Mouse (Mus musculus) thymus, postnatal 14 days (tissue): Measurements from ENCODE around the gene Smg7.

Source experiments
- DNase-seq: peaks from one replicate; pipeline ENCODE4 v3.0.0; 2021

Smg7 gene

DNA sequence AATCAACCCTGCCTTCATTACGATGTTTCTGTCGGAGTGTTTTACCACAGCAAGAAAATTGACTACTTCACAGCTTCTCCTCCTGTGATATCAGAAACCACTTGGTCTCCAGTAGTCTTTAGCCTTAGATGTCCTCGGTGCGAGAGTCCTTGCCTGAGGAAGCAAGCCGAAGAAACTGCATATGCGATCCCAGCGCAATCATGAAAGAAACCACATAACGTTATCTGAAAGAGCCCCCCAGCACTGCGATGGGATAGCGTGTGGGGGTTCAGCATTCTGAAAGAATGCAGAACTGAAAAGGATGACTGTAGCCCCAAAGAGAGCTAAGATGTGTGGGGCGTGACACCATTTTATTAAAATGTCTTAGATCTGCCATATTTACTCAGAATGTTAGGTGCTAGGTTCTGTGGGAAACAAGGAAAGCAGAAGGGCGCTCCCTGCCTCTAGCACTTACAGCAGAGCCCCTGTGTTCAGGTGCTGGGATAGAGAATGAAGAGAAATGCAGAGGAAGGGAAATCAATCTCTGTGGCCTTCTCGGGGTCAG is 101.7 kb downstream of the Smg7 start:
- DNase-seq = no peak

DNA sequence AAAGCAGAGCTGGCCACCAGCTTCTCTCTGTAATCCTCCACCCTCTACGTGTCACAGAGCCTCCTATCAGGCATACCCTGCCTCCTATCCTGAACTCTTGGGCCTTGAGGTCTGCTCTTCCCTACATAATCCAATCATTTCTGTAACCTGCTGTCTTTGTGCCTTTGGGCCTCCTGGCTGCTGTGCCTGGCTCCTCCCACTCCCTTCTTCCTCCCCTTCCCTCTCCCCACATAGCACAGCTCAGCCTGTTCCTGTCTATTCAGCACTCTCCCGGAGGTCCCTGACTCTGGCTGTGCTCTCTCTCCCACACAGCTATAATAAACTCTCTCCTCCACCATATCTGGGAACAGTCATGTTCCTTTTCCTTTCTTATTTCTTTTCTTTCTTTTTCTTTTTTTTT is 102.5 kb downstream of the Smg7 start, which contains the start of gene Ncf2:
Gene Ncf2, plus strand, starts transcription at position 298 of the 400 bp plus-strand sequence.
- no peak for DNase-seq

DNA sequence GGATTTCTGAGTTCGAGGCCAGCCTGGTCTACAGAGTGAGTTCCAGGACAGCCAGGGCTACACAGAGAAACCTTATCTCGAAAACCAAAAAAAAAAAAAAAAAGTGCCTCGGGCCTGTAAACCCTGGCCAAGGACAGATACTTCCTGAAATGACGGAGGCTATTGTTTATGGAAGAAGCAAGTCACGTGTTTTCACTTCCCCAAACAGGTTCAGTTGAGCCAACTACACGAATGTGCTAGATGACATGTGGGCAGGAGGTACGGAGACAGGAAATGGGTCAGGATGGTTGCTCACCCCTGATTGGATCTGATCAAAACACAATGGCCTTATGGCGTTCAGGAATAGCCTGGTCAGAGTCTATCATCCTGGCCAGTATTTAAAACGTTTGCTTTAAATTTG is 104.3 kb downstream of the Smg7 start:
- no peak for DNase-seq

DNA sequence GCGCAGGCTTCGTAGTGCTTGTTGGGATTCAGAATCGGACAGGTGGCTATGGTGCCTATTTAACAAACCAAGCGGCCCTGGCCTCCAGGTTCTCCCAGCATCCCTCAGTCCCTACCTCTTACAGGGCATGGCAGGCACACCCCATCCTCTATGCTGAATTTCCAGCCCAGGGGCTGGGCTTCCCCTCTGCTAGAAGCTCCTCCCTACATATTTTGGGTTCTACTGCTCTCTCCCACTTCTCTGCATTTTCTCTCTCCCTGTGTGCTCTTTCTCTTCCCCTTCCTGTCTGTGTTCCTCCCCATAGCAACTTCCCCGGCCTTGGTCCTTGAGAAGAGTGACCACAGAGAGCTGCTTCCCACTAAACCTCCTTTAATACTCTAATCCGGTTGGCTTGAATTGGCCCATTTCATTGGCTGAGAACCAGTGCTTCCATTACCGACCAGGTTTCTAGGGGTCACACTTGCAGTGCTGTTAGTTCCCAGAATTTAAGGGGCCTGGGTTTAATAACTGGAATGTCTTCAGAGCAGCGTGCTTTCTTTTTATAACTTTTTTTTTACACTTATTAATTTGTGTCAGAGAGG is 105.7 kb downstream of the Smg7 start:
- DNase-seq = no peak

DNA sequence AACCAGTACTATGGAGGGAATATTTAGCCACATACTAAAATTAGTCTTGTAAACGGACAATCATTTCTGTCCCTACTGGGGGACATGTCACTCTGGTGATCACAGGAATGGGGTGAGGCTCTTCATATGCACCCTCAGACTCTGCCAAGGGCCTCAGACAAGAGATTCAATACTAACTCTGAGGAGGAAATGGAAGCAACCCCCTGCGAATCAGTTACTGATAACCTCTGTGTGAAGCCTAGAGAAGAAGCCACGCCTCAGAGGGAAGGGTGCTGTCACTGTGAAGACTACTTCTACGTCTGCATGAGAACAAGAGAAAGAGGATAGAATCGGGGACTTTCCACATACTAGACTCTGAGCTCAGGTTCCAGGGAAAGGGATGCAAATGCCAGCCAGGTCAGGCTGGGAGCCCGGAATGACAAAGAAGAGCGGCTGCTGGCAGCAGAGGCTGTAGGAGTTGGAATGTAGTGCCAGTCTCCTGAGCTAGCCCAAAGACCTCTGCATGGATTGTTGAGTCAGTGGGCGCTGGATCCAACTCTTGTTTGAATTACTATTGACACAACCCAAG is 106.7 kb downstream of the Smg7 start:
- DNase-seq = no peak

DNA sequence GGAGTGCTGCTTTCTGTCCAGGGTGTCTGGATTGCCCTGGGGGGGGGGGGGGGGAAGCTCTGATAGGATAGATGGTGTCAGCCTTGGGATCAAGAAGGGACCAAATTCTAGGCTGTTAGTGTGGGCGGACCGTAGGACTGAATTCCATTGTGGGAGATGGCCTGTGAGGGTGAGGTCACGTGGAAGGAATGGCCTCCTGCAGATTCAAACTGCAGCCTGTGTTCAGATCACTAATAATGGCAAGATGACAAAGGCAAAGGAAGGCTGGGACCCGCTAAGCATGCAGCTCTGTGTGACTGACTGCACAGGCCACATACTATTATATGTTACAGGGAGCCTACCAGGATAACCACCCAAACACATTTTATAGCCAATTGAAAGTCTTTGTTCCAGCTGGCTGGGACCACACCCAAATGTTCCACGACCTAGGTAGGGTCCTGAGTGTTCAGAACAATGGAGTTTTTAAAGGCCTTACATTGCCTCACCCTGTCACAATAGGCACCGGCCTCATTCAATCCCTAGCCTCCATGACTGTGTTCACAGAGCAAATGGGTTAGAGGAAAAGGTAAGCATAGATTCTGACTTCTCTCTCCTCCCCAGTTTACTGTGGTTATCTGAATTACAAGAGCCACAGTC is 108.8 kb downstream of the Smg7 start:
- DNase-seq = no peak

DNA sequence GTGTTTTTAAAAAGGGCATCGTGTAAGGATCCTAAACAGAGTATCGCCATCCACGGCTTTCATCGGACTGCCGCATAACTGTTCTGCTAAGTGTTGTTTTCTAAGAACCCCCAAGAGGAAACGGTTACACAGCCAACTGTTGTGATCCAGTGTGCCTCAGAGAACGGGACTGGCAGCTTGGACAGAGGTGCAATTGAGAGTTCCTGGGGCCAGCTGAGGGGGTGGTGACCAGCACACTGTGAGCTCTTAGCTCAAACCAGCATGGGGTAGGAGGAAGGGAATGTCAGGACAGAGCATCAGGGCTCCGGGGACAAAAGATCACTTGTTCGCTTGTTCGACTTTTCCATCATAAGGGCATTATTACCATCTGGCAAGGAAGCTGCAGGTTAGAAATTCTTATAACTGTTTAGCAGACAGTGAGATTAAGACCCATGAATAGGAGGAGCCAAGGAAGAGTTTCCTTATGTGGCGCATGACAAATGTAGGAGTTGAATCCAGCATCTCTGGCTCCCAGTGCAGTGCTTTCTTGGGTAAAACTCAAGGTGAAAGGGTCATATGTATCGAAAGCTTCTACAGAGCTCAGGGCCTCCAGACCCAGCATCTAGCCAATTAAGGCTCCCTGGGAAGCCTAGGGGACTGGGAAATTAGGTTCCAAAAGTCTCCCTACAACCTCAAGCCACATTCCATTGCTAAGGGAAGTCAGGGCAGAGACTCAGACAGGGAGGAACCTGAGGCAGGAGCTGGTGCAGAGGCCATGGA is 109.5 kb downstream of the Smg7 start:
- DNase-seq = no peak

DNA sequence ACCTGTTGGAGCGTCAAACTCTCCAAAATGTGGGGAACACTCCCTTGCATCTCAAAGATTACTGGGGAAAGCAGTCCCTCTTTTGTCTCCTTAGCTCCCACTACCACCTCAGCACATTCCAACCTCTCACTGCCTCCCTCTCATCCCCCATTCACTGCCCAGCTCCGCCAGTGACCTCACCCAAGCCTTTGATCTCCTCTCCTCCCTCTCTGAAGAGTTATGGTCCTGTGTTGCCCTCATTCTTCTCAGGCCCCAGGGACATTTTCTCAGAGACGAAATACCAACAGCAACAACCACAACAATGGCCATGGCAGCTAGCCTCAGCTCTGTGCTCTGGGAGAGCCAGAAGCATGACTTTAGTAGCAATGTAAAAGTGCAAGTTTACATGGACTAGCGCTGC is 111.2 kb downstream of the Smg7 start:
- no peak for DNase-seq

DNA sequence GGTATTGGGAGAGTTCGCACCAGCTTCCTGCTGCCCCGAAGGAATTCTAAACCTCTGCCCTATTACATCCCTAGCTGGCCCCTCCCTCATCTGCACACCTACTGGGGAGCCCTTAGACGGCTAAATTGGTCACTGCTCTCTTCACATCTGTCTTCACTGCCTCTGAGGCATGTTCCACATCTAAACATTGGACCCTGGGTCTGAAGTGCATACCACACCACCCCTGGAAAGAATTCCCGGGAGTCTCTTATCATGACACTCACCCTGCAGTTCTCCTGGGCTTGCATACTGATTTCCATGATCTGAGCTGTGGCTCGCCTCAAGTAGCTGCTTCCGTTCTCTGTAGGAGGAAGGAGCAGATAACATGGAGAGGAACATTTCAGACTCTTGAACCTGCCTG is 111.6 kb downstream of the Smg7 start:
- DNase-seq = no peak

DNA sequence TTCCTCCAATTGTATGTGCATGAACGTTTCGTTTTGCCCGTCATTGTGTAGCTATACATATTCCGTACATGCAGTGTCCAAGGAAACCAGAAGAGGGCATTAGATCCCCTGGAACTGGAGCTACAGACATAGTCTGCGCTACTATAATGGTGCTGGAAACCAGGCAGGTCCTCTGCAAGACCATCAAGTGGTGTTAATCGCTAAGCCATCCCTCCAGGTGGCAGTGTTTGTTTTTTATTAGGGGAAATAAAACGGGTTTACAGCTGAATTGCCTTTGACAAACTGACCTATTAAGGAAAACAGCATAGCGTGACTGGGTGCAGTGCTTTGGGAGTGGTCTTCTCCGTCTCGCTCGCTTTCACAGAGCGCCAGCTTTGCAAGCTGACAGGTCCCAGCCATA is 112.2 kb downstream of the Smg7 start:
- DNase-seq = peak; percentile 62

DNA sequence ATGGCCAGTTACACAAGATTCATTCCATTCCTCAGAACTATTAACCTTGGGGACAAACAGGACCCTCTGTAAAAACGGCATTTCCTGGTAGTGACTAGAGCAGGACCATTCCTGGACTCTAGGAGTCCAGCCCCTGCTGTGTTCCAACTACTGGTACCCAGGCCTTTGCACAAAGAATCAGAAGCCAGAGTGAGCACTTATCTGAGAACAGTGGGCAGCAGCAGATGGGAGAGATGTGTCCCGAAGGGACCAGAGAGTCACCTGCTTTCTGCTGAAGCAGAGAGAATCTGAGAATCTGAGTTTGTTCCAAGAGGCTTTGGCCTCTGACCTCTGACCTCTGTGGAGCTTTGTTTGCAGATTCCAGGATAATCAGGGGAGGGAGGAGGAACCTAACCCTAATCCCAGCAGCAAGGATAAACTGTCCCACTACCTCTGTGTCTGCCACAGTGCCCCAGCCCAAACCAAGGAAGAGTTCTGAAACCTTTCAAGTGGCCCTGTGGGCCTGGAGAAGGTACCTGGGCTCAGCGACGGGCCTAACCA is 114.3 kb downstream of the Smg7 start:
- DNase-seq = no peak
